Mouse (Mus musculus) CD4-positive helper T cell, adult 2 months (primary cell): ENCODE measurements around the gene Crmp1.

ENCODE experiments used
- DNase-seq: peaks from one replicate; pipeline ENCODE4 v3.0.0-alpha.2; 2012; ENCODE audit warnings: low read depth, missing footprints, low spot score

The Crmp1 gene

GRCm38 (mm10) chr5:37240550-37240949, 1.2 kb upstream of the Crmp1 start:
- no peak for DNase-seq

GRCm38 (mm10) chr5:37241224-37241623, 516 bp upstream of the Crmp1 start:
- no peak for DNase-seq

DNA sequence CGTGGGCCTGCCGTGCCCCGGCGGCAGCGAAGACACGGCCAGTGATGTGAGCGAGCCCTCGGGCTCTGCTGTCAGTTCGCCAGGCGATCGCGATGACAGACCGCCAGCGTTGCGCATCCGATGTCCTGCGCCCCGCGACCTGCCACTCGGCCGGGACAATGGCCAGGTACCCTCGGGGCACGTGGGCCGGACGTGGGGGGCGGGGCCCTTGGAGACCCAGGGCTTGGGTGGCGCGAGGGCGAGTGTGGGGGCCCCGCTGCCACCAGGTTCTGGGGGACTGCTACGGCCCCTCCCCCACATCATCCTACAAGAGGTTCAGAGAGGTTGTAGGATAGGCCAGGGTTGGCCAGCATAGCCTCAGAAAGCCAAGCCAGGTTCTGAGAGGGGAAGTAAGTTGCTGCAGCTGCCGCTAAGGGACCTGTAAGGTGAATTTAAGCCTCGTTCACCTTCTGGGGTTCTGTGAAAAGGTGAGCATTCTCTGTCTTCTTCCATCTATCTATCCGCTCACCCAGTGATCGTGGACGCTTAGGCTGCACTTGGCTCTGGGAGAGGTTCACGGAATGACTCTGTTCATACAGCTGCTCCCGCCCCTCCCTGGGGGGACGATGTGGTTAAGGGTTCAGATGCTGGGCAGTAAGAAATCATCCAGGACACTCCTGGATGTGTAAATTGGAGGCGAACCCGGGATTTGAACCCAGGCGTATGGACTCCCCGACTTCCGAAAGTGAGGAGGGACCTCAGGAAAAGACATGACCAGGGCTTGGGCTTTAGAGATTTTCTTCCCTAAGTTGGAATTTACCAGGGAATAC, 824 bp downstream of the Crmp1 start:
- no peak for DNase-seq

DNA sequence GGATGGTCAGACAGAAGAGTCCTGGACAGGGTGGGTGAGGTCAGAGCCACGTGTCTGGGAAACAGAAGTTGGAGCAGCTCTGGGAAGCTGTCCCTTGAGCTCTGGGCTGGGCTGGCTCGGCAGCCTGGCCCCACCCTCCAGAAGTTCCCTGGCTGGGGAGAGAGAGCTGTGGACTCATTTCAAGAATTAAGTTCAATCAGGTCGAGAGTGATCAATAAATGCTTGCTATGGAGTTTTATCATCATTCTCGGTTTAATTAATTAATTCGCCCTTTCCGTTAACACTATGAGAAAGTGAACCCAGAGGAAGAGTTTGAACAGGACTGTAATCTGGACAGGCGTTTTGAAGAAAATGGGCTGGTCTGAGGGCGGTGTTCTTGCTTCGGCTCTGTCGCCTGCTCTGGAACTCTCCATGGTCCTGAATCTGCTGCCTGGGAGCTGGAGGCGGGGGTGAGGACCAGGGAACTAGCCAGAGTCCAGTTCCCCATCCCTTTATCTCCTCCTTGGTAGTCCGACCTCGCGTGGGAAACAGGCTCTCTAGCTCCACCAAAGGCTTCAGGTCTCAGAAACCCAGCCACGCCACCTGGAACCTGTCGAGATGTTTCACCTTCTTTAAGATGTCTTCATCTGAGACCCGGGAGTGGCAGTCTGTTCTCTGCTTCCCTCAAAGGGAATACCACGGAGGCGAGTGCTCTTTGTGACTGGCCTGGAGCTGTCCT, 1.6 kb downstream of the Crmp1 start:
- DNase-seq = peak; percentile 42

- peak; percentile 9 for DNase-seq
These were observed 2.4 kb downstream of the Crmp1 start for GRCm38 (mm10) chr5:37244161-37244560.

DNA sequence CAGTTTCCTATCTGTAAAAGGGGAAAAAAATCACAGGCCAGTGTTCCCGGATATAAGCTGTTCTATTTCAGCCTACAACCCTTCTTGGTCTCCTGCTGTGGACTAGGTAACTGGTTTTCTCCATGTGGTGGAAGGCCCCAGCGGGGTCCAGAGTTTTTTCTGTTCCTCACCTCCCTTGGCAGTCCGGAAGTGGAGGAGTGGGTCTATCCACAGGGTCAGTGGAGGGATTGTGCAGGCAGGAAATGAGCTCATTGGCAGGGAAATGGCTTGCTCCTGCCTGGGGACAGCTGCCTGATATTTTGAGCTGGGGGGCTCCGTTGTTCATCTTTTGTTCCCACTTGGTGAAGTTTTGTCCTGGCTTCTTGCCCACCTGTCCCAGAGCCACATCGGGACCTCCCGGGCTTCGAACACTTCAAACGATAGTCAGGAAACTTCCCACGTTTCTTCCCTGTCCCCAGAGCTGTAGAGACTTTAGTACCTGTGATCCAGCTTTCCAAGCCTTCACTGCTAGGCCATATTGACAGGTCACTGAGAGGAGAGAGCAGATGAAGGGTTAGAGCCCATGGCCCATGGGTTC, 3.0 kb downstream of the Crmp1 start:
- DNase-seq = no peak

DNA sequence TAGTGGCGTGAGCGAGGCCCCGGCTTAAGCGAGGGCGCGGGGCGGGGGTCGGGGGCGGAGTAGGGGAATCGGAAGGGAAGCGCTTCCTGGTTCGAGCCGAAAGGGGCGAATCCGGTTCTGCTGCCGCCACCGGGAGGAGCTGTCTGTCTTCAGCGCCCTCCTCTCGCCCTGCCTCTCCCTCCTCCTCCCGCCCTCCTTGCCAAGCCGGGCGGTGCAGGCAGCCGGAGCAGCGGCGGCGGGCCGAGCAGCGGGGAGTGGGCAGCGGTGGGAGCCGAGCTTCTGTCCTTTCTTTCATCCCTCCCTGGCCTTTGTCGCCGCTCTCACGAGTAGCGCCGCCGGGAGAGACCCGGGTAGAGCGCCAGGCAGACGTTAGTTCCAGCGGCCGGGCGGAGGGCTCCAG, 3.9 kb downstream of the Crmp1 start:
- DNase-seq = peak; percentile 65

DNA sequence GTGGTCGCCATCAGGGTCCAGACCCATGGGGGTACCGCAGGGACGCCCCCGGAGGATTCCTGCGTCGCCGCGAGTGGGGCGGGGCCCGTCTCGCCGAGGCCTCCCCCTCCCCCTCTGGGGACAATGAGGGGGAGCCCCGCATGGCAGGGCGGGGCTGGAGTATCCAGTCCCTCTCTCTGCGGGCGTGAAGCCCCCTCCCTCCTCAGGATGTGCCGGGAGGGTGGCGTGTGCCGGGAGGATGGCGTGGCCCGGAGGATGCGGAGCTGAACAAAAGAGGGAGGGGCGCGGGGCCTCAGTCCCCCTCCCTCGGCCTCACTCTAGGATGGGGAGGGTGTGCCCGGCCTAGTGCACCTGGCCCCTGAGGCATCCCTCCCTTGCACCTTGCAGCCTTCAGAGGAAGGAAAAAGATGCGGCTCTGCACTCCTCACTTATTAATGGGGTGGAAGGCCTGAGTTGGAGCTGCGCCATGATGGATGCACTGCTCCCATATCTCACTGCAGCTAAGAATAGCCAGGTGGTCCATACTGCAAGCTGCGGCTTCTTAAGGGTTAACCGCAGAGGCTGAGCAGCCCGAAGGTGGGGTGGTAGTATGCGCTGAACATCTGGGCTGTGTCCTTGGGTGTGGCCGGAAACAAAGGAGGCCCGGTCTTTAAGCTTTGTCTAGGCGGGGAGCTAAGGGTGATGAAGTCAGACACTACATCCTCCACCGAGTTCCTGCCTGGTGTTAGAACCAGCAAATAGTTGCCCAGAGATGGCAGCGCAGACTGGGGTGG, 4.6 kb downstream of the Crmp1 start:
- DNase-seq = peak; percentile 62

DNA sequence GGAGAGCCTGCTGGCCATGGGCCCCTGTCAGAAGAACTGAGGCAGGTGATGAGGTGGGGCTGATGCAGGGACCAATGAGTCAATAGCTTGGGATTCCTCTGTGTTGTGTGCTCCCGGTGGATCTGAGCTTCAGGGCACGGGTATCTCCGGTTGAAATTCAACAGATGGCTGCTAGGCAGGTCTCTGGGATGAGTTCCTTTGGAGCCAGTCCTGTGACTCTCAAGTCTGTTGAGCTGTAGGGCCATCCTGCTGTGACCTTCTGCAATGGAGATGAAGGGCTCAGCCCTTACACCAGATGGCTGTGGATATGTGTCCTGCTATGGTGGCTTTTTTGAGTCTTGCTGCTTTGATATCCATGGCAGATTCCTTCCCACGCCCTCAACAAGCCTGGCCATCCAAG, 5.7 kb downstream of the Crmp1 start:
- no peak for DNase-seq

DNA sequence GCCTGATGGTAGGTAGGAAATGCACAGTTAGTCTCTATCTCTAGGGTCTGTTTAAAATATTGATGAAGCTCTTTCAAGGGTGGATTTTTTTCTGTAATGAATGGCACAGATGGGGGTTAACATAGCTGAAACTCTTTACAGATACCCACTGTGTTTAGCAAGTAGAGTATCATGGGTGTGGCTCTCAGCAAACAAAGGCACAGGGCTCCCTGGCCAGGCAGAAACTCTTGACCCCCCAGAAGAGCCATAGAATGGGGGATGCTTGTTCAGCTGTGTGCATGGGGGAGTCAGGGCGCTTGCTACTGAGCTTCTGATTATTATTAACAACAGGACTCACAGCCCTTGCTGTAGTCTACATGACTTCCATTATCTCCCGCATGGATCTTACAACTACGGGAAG, 7.1 kb downstream of the Crmp1 start:
- no peak for DNase-seq

- no peak for DNase-seq
These were observed 9.9 kb downstream of the Crmp1 start for GRCm38 (mm10) chr5:37251596-37251995.

DNA sequence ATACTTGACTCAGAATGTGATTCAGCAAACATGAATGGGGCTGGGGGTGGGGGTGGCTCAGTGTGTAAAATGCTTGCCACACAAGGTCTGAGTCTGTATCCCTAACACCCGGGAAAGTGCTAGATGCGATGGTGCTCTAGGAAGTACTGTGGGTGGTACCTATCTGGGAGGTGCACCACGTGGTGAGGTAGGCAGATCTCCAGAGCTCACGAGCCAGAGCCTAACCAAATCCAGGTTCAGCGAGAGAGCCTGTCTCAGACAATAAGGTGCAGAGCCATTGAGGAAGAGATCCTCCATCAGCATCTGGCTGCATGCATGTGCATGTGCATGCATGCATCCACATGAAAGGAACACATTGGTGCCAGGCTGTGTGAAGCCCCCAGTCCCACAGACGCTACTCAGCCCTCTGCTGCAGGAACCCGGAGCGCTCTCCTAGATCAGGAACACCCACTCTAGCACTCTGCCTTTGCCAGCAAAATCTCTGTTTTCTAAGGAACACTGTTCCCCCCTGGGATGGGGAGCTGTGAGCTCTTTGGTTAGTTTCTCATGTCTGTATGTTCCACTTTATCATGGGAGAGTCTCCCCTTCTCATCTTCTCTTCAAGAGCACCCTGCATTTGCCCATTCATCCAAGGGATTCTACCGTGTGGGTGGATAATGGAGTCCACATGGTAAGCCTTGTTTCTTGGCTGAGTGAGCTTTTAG, 10.5 kb downstream of the Crmp1 start:
- DNase-seq = no peak

- DNase-seq = no peak
These were observed 12.8 kb downstream of the Crmp1 start for GRCm38 (mm10) chr5:37254523-37254922.

- DNase-seq = no peak
These were observed 15.1 kb downstream of the Crmp1 start for GRCm38 (mm10) chr5:37256823-37257222.

GRCm38 (mm10) chr5:37257243-37257642, 15.5 kb downstream of the Crmp1 start:
- no peak for DNase-seq

- DNase-seq = no peak
These were observed 20.0 kb downstream of the Crmp1 start for GRCm38 (mm10) chr5:37261734-37262133.

DNA sequence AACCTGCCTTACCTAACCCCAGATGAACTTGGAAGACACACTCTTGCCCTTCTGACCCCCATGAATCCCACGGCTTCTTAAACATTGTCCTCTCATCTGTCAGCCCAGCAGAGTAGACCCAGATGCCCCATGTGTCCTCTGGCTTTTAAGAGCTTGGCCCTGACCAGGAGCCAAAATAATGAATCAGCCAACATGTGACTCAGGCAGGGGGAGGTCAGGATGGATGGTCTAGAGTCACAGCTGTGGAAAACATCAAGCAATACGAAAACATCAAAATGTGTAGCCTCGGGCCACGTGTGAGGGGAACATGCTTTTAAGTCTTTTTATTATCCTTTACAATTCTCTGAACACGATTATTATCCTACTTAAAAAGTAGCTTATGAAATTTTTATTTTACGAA, 22.1 kb downstream of the Crmp1 start:
- DNase-seq = no peak

DNA sequence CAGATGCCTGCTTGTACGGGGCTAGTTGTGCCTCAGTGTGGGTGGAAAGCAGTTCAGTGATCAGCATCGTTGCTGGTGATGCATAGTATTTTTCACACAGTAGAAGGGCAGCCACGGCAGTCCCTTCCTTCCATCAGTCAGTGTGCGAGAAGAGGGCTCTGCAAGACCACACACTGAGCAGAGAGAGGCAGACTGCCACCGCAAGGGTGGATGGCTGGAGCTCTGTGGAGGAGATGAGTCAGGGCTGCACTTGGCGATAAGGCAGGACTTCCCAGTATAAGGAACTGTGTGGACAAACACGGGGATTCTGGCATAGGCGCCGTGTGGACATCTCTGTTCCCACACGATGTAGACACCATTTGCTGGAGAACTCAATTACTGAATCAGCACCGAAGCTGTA, 39.3 kb downstream of the Crmp1 start:
- DNase-seq = no peak

DNA sequence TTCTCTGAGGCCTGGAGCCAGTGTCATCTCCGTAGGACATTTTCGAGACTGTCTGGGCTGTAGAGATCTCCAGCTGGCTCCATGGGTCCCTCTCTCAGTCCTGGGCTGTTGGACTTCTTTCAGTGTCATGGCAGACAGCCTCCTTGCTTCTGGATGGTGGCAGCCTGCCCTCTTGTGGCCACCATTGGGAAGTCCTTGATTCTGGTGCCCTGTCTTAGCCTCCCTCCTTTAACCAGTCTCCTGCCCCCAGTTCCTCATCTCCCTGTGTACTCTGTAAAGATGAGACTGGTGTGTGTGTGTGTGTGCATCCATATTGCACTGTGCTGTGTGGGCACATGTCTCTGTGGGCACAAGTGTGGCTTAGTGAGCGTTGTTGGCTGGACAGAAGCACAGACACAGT, 46.6 kb downstream of the Crmp1 start:
- DNase-seq = peak; percentile 25

GRCm38 (mm10) chr5:37289236-37289635, 47.5 kb downstream of the Crmp1 start:
- DNase-seq = no peak

DNA sequence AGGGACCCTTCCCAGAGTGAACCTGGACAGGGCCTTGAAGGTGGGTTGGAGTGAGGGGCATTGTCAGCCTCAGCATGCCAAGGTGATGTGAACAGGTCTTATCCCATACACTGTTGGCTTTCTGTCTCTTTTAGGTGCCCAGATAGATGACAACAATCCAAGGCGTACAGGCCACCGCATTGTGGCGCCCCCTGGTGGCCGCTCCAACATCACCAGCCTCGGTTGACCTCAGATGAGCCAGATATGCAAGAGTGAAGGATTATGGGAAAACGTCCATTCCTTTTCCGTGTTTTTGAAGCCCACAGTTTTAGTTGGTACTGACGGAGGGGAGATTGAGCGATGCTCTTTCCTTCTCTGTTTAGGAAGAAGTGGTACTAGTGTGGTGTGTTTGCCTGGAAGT, 49.2 kb downstream of the Crmp1 start:
- DNase-seq = peak; percentile 8
